Mouse (Mus musculus): ENCODE data around the gene Cpt1a. TPM values are rescaled to one million over a fixed set of nuclear protein-coding genes. Genes with fewer than 3 reads are reported as not detected.
A peak's percentile ranks its signal among the peaks of the same experiment; 100 is the strongest.

Cpt1a gene
- polyA plus RNA-seq, 1 experiment from 2014 or later = 11.0 TPM

GRCm38 (mm10) chr19:3388061-3388460 is 65.9 kb downstream of the Cpt1a start:
- H3K27ac ChIP-seq = no peak overlapping the region
- H3K9ac ChIP-seq = no peak overlapping the region
- H3K4me1 ChIP-seq = no peaks in the 10 kb centered on the region
- no peak overlapping the region for H3K4me3 ChIP-seq
- no peak for ATAC-seq
- 0 out of 2 replicates have a peak, but pooled peaks cover 4% of the 10 kb centered on the region for H3K9me3 ChIP-seq (replicated peaks)
- H3K36me3 ChIP-seq (ENCODE audit: poor library complexity, severe bottlenecking) = peaks cover 6% of the 10 kb centered on the region; the same call in 1 of the 2 replicates
- no peak overlapping the region for H3K4me2 ChIP-seq
- 65% methylated on average over 6 of the region's 6 CpGs for WGBS
- no peaks in the 10 kb centered on the region for H3K27me3 ChIP-seq

GRCm38 (mm10) chr19:3388629-3389057 is 66.5 kb downstream of the Cpt1a start, which contains the start of gene Tesmin:
TSS of gene Tesmin (plus strand) at chr19:3388857.
- Histone ChIP-seq H3K27me3 (no peaks in the 10 kb centered on the region), H3K9me3 (replicated peaks) (0 out of 2 replicates have a peak, but pooled peaks cover 4% of the 10 kb centered on the region), H3K36me3 (ENCODE audit: poor library complexity, severe bottlenecking) (peaks cover 6% of the 10 kb centered on the region; the same call in 1 of the 2 replicates), H3K9ac (peak within 1 kb of the TSS; percentile 54), H3K27ac (no peak within 1 kb of the TSS), H3K4me1 (no peaks in the 10 kb centered on the region), H3K4me2 (peak within 1 kb of the TSS; percentile 76), H3K4me3 (peak within 1 kb of the TSS; percentile 43)
- ATAC-seq = peak; percentile 85
- WGBS = under 1% methylated on average over 31 of the region's 33 CpGs

DNA sequence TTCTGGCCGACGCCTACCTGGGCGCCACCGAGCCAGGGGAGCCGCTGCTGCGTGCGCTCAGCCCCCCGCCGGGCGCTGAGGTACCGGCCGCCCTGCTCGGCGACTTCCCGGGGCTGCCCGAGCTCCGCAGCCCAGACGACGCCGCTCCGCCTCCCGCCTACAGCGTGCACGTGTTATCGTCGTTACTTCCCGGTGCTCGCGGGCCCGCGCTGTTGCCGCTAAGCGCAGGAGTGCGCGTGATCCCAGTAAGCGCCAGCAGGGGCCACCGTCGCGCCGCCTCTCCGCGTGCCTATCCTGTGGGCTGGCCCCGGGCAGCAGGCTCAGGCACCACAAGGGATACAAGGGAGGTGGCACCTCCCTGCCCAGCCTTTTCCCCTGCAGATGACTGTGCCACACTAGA is 67.0 kb downstream of the Cpt1a start:
- no peak overlapping the region for H3K27ac ChIP-seq
- H3K4me3 ChIP-seq = peak overlapping the region; percentile 43
- H3K27me3 ChIP-seq = no peaks in the 10 kb centered on the region
- WGBS = under 1% methylated on average over 43 of the region's 43 CpGs
- 0 out of 2 replicates have a peak, but pooled peaks cover 4% of the 10 kb centered on the region for H3K9me3 ChIP-seq (replicated peaks)
- H3K9ac ChIP-seq = peak overlapping the region; percentile 54
- ATAC-seq = peak; percentile 97
- peak overlapping the region; percentile 76 for H3K4me2 ChIP-seq
- no peaks in the 10 kb centered on the region for H3K4me1 ChIP-seq
- peaks cover 3% of the 10 kb centered on the region; the same call in 1 of the 2 replicates for H3K36me3 ChIP-seq (ENCODE audit: poor library complexity, severe bottlenecking)

DNA sequence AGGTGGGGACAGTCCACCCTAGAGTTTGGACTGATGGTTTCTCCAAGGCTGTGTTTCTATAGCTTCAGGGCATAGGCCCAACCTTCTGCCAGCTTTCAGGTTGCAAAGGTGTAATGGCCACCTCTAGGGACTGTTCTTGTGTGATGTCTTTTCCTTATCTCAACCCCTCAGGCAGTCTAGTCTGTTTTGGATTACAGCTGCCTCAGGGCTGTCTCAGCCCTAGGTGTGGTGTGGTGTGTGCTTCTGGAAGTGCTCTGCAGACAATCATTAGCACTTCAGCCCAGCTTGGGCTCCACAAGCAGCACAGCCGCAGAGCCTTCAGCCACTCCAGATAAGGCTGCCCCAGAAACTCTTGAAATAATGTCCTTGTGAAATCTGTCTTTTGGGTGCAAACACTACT is 70.2 kb downstream of the Cpt1a start:
- WGBS = 95% methylated on average over 1 of the region's 1 CpGs
- Histone ChIP-seq H3K27me3 (no peaks in the 10 kb centered on the region), H3K4me3 (no peak overlapping the region), H3K4me2 (no peak overlapping the region), H3K27ac (no peak overlapping the region), H3K36me3 (ENCODE audit: poor library complexity, severe bottlenecking) (no peaks in the 10 kb centered on the region), H3K9me3 (replicated peaks) (0 out of 2 replicates have a peak, but pooled peaks cover 4% of the 10 kb centered on the region), H3K4me1 (no peaks in the 10 kb centered on the region), H3K9ac (no peak overlapping the region)
- no peak for ATAC-seq

- no peak overlapping the region for H3K9ac ChIP-seq
- ATAC-seq = no peak
- no peaks in the 10 kb centered on the region for H3K36me3 ChIP-seq (ENCODE audit: poor library complexity, severe bottlenecking)
- no peak overlapping the region for H3K4me3 ChIP-seq
- WGBS = 95% methylated on average over 3 of the region's 3 CpGs
- H3K27ac ChIP-seq = no peak overlapping the region
- H3K9me3 ChIP-seq (replicated peaks) = 0 out of 2 replicates have a peak, but pooled peaks cover 4% of the 10 kb centered on the region
- H3K4me2 ChIP-seq = no peak overlapping the region
- H3K4me1 ChIP-seq = no peaks in the 10 kb centered on the region
- no peaks in the 10 kb centered on the region for H3K27me3 ChIP-seq
Observed at GRCm38 (mm10) chr19:3394216-3394615, 72.1 kb downstream of the Cpt1a start.

DNA sequence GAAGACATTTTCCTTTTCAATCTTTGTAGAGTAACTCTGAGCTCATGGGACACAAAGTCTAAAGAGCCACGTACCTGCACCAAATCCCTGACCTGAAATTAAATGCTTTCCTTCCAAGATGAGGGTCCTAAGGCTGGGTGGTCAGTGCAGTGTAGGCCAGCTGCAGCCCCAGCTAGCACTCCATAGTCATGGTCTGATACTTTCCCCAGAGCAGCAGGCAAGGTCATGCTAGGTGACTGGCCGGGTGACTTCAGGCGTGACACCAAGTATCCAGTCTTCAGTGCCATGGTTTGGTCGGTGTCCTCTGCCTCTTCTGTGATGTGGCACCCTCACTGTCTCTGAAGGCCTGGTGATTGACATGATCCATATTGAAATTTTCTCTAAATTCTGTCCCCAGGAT is 77.9 kb downstream of the Cpt1a start:
- ATAC-seq = no peak
- H3K9ac ChIP-seq = no peak overlapping the region
- H3K27ac ChIP-seq = no peak overlapping the region
- H3K9me3 ChIP-seq (replicated peaks) = no peaks in the 10 kb centered on the region
- H3K4me3 ChIP-seq = no peak overlapping the region
- H3K36me3 ChIP-seq (ENCODE audit: poor library complexity, severe bottlenecking) = no peaks in the 10 kb centered on the region
- H3K4me2 ChIP-seq = no peak overlapping the region
- no peaks in the 10 kb centered on the region for H3K27me3 ChIP-seq
- no peaks in the 10 kb centered on the region for H3K4me1 ChIP-seq
- WGBS = 86% methylated on average over 4 of the region's 4 CpGs

GRCm38 (mm10) chr19:3401504-3401903 is 79.4 kb downstream of the Cpt1a start:
- H3K4me2 ChIP-seq = no peak overlapping the region
- H3K9ac ChIP-seq = no peak overlapping the region
- WGBS = 88% methylated on average over 7 of the region's 7 CpGs
- H3K4me3 ChIP-seq = no peak overlapping the region
- no peaks in the 10 kb centered on the region for H3K9me3 ChIP-seq (replicated peaks)
- H3K27ac ChIP-seq = no peak overlapping the region
- no peaks in the 10 kb centered on the region for H3K36me3 ChIP-seq (ENCODE audit: poor library complexity, severe bottlenecking)
- ATAC-seq = no peak
- H3K27me3 ChIP-seq = no peaks in the 10 kb centered on the region
- no peaks in the 10 kb centered on the region for H3K4me1 ChIP-seq

GRCm38 (mm10) chr19:3401943-3402342 is 79.8 kb downstream of the Cpt1a start:
- Histone ChIP-seq H3K4me2 (no peak overlapping the region), H3K27ac (no peak overlapping the region), H3K9ac (no peak overlapping the region), H3K4me3 (no peak overlapping the region), H3K9me3 (replicated peaks) (no peaks in the 10 kb centered on the region), H3K36me3 (ENCODE audit: poor library complexity, severe bottlenecking) (no peaks in the 10 kb centered on the region), H3K4me1 (no peaks in the 10 kb centered on the region), H3K27me3 (no peaks in the 10 kb centered on the region)
- no peak for ATAC-seq
- 54% methylated on average over 7 of the region's 7 CpGs for WGBS

GRCm38 (mm10) chr19:3402390-3402789 is 80.3 kb downstream of the Cpt1a start:
- no peak overlapping the region for H3K9ac ChIP-seq
- no peak overlapping the region for H3K4me2 ChIP-seq
- no peaks in the 10 kb centered on the region for H3K27me3 ChIP-seq
- WGBS = 87% methylated on average over 6 of the region's 6 CpGs
- H3K9me3 ChIP-seq (replicated peaks) = no peaks in the 10 kb centered on the region
- H3K27ac ChIP-seq = no peak overlapping the region
- H3K4me3 ChIP-seq = no peak overlapping the region
- no peak for ATAC-seq
- H3K36me3 ChIP-seq (ENCODE audit: poor library complexity, severe bottlenecking) = no peaks in the 10 kb centered on the region
- no peaks in the 10 kb centered on the region for H3K4me1 ChIP-seq

- Histone ChIP-seq H3K9ac (no peak overlapping the region), H3K4me1 (no peaks in the 10 kb centered on the region), H3K4me2 (no peak overlapping the region), H3K36me3 (ENCODE audit: poor library complexity, severe bottlenecking) (no peaks in the 10 kb centered on the region), H3K9me3 (replicated peaks) (no peaks in the 10 kb centered on the region), H3K4me3 (no peak overlapping the region), H3K27me3 (no peaks in the 10 kb centered on the region), H3K27ac (no peak overlapping the region)
- no peak for ATAC-seq
- WGBS = 86% methylated on average over 7 of the region's 7 CpGs
Observed at GRCm38 (mm10) chr19:3404030-3404429, 81.9 kb downstream of the Cpt1a start.

- no peaks in the 10 kb centered on the region for H3K4me1 ChIP-seq
Observed at GRCm38 (mm10) chr19:3405531-3406281, 83.6 kb downstream of the Cpt1a start.

GRCm38 (mm10) chr19:3414268-3414733 is 92.2 kb downstream of the Cpt1a start, which contains the start of gene Gal:
TSS of gene Gal (minus strand) at chr19:3414544.
- Histone ChIP-seq H3K9me3 (replicated peaks) (no peaks in the 10 kb centered on the region), H3K27ac (no peak within 1 kb of the TSS), H3K4me3 (peak within 1 kb of the TSS; percentile 32), H3K27me3 (peaks cover 34% of the 10 kb centered on the region), H3K9ac (peak within 1 kb of the TSS; percentile 58), H3K36me3 (ENCODE audit: poor library complexity, severe bottlenecking) (no peaks in the 10 kb centered on the region), H3K4me2 (peak within 1 kb of the TSS; percentile 63), H3K4me1 (peaks cover 8% of the 10 kb centered on the region)
- peak; percentile 55; the same call in 1 of the 2 replicates for ATAC-seq
- WGBS = 2% methylated on average over 37 of the region's 37 CpGs

More at GRCm38 (mm10) chr19:3405531-3406281, 83.6 kb downstream of the Cpt1a start:
- ATAC-seq = no peak
- Histone ChIP-seq H3K27me3 (no peaks in the 10 kb centered on the region), H3K4me3 (no peak overlapping the region), H3K36me3 (ENCODE audit: poor library complexity, severe bottlenecking) (no peaks in the 10 kb centered on the region), H3K27ac (no peak overlapping the region), H3K4me2 (no peak overlapping the region), H3K9me3 (replicated peaks) (no peaks in the 10 kb centered on the region), H3K9ac (no peak overlapping the region)
- WGBS = 64% methylated on average over 1 of the region's 1 CpGs
